Mouse (Mus musculus): Measurements from ENCODE around the gene Scin. TPM values are rescaled to one million over a fixed set of nuclear protein-coding genes. Genes with fewer than 3 reads are reported as not detected.
"Not testable (repeated sequence)": the region's sequence is repeated elsewhere in the genome, so short reads cannot be mapped to it uniquely, and the experiment has no call there.

Scin gene
- total RNA-seq (2014; fragmentation: Nextera tagmentation) (0.30 TPM in 1 of 2 replicates, not detected in the other), total RNA-seq (2017) (not detected in 2 replicates), polyA plus RNA-seq (2012) (not detected in 2 replicates)

DNA sequence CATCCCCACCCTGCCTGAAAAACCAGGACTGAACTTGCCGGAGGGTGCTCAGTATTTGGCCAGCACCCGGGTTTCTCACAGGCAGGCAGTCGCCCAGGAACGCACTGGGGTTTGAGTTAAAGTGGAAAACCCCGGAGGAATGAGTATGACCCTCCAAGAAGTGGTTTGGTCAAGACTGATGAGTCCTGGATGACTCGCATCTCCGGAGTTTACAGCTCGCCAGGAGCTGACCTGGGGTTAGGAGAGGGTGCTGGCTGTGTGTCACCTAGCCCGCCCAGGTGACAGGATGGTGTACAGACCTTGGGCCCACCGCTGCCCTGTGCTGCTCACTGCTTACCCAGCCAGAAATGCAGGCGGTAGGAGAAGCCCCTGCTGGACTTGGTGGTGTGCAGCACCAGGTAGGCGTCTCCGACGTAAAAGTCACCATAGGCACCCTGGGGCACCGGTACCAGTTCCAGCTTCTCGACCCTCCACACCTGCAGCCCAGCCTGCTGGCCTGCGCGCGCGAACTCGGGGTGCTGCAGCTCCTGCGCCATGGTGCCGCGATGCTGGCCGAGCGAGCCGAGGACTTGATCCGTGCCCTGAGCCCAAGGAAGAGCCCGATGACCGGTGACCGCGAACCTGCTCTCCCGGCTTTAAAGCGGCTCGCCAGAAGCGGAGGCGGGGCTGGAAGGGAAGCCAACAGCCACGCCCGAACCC, at the start of gene Scin:
Gene Scin, minus strand, starts transcription at position 656 of the 699 bp plus-strand sequence.
- H3K9me3 ChIP-seq (replicated peaks), result no peaks in the 10 kb centered on the region
- no peaks in the 10 kb centered on the region for H3K4me1 ChIP-seq (ENCODE audit: insufficient read depth, low read depth, low read length)
- H3K27me3 ChIP-seq (ENCODE audit: insufficient read depth, low read length), result no peaks in the 10 kb centered on the region
- H3K36me3 ChIP-seq (replicated peaks), result no peaks in the 10 kb centered on the region
- no peak for DNase-seq (ENCODE audit: low spot score)
- no peak within 1 kb of the TSS for H3K4me3 ChIP-seq (ENCODE audit: low read depth, low read length)
- TF ChIP-seq POLR2AphosphoS5 (IDR thresholded peaks at IDR 0.05; ENCODE audit: insufficient replicate concordance, low read depth, low read length) (no peak), GATA1 (IDR thresholded peaks at IDR 0.05; ENCODE audit: borderline replicate concordance, low read length) (no peak), TAL1 (conservative IDR thresholded peaks at IDR 0.05; ENCODE audit: low read depth, low read length) (no peak), GATA2 (IDR thresholded peaks at IDR 0.05; ENCODE audit: borderline replicate concordance, low read depth, low read length) (no peak), CTCF (IDR thresholded peaks at IDR 0.05; ENCODE audit: low read depth, low read length) (no peak)
- no peak for ATAC-seq (ENCODE audit: extremely low read depth, insufficient number of reproducible peaks, low FRiP score, poor library complexity, severe bottlenecking)

- no peak for ATAC-seq (ENCODE audit: extremely low read depth, insufficient number of reproducible peaks, low FRiP score, poor library complexity, severe bottlenecking)
- DNase-seq (ENCODE audit: low spot score), result peak; percentile 8
- H3K9me3 ChIP-seq (replicated peaks), result no peaks in the 10 kb centered on the region
- peaks cover under 1% of the 10 kb centered on the region; the same call in 1 of the 2 replicates for H3K4me1 ChIP-seq (ENCODE audit: insufficient read depth, low read depth, low read length)
- no peak for TF ChIP-seq TAL1 (conservative IDR thresholded peaks at IDR 0.05; ENCODE audit: low read depth, low read length)
- no peak for TF ChIP-seq POLR2AphosphoS5 (IDR thresholded peaks at IDR 0.05; ENCODE audit: insufficient replicate concordance, low read depth, low read length)
- TF ChIP-seq CTCF (IDR thresholded peaks at IDR 0.05; ENCODE audit: low read depth, low read length), result peak; percentile 46; the same call in 1 of the 2 replicates
- no peak for TF ChIP-seq GATA2 (IDR thresholded peaks at IDR 0.05; ENCODE audit: borderline replicate concordance, low read depth, low read length)
- no peaks in the 10 kb centered on the region for H3K27me3 ChIP-seq (ENCODE audit: insufficient read depth, low read length)
- no peak overlapping the region for H3K4me3 ChIP-seq (ENCODE audit: low read depth, low read length)
- no peaks in the 10 kb centered on the region for H3K36me3 ChIP-seq (replicated peaks)
These were observed 43.1 kb upstream of the Scin start for GRCm38 (mm10) chr12:40177089-40177488.

DNA sequence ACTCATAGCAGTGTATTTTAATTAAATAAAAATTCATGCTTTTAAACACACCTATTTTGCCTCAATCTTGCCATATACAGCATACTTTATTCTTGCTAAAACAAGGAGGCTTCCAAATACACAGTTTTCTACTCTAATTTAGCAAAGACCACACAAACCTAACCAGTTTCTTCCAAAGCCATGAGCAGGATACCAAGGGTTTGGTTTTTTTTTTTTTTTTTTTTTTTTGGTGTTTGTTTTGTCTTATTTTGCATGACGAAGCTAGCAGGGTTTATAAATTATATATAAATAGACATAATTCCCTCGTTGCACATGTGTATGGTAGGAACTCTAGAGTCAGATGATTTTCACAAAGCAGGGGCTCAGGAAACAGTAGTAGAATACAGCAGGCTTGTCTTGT, 42.1 kb upstream of the Scin start:
- no peak for TF ChIP-seq GATA1 (IDR thresholded peaks at IDR 0.05; ENCODE audit: borderline replicate concordance, low read length)
- no peak for TF ChIP-seq GATA2 (IDR thresholded peaks at IDR 0.05; ENCODE audit: borderline replicate concordance, low read depth, low read length)
- no peak for TF ChIP-seq TAL1 (conservative IDR thresholded peaks at IDR 0.05; ENCODE audit: low read depth, low read length)
- Histone ChIP-seq H3K4me3 (ENCODE audit: low read depth, low read length) (no peak overlapping the region), H3K4me1 (ENCODE audit: insufficient read depth, low read depth, low read length) (peaks cover 5% of the 10 kb centered on the region), H3K9me3 (replicated peaks) (no peaks in the 10 kb centered on the region), H3K27me3 (ENCODE audit: insufficient read depth, low read length) (peaks cover 2% of the 10 kb centered on the region; the same call in 1 of the 2 replicates), H3K36me3 (replicated peaks) (no peaks in the 10 kb centered on the region)
- DNase-seq (ENCODE audit: low spot score) (no peak), ATAC-seq (ENCODE audit: extremely low read depth, insufficient number of reproducible peaks, low FRiP score, poor library complexity, severe bottlenecking) (no peak)

- not testable (repeated sequence) for ATAC-seq (ENCODE audit: extremely low read depth, insufficient number of reproducible peaks, low FRiP score, poor library complexity, severe bottlenecking); H3K4me1 ChIP-seq (ENCODE audit: insufficient read depth, low read depth, low read length); H3K9me3 ChIP-seq (replicated peaks); DNase-seq (ENCODE audit: low spot score); H3K4me3 ChIP-seq (ENCODE audit: low read depth, low read length); H3K36me3 ChIP-seq (replicated peaks); H3K27me3 ChIP-seq (ENCODE audit: insufficient read depth, low read length)
These were observed 41.1 kb upstream of the Scin start for GRCm38 (mm10) chr12:40175171-40175570.

GRCm38 (mm10) chr12:40171637-40172036, 37.6 kb upstream of the Scin start:
- Histone ChIP-seq H3K27me3 (ENCODE audit: insufficient read depth, low read length) (peaks cover 2% of the 10 kb centered on the region; the same call in 1 of the 2 replicates), H3K36me3 (replicated peaks) (no peaks in the 10 kb centered on the region), H3K9me3 (replicated peaks) (no peaks in the 10 kb centered on the region), H3K4me3 (ENCODE audit: low read depth, low read length) (no peak overlapping the region), H3K4me1 (ENCODE audit: insufficient read depth, low read depth, low read length) (peaks cover 5% of the 10 kb centered on the region)
- TF ChIP-seq TAL1 (conservative IDR thresholded peaks at IDR 0.05; ENCODE audit: low read depth, low read length) (no peak), CTCF (IDR thresholded peaks at IDR 0.05; ENCODE audit: low read depth, low read length) (no peak), POLR2AphosphoS5 (IDR thresholded peaks at IDR 0.05; ENCODE audit: insufficient replicate concordance, low read depth, low read length) (no peak), GATA1 (IDR thresholded peaks at IDR 0.05; ENCODE audit: borderline replicate concordance, low read length) (no peak), GATA2 (IDR thresholded peaks at IDR 0.05; ENCODE audit: borderline replicate concordance, low read depth, low read length) (no peak)
- ATAC-seq (ENCODE audit: extremely low read depth, insufficient number of reproducible peaks, low FRiP score, poor library complexity, severe bottlenecking), result peak; percentile 30; the same call in 1 of the 2 replicates
- DNase-seq (ENCODE audit: low spot score), result no peak

- Histone ChIP-seq H3K27me3 (ENCODE audit: insufficient read depth, low read length) (peaks cover 2% of the 10 kb centered on the region; the same call in 1 of the 2 replicates), H3K9me3 (replicated peaks) (no peaks in the 10 kb centered on the region), H3K36me3 (replicated peaks) (no peaks in the 10 kb centered on the region), H3K4me3 (ENCODE audit: low read depth, low read length) (no peak overlapping the region), H3K4me1 (ENCODE audit: insufficient read depth, low read depth, low read length) (peaks cover 5% of the 10 kb centered on the region)
- ATAC-seq (ENCODE audit: extremely low read depth, insufficient number of reproducible peaks, low FRiP score, poor library complexity, severe bottlenecking) (no peak), DNase-seq (ENCODE audit: low spot score) (no peak)
- TF ChIP-seq CTCF (IDR thresholded peaks at IDR 0.05; ENCODE audit: low read depth, low read length) (no peak), GATA1 (IDR thresholded peaks at IDR 0.05; ENCODE audit: borderline replicate concordance, low read length) (no peak), POLR2AphosphoS5 (IDR thresholded peaks at IDR 0.05; ENCODE audit: insufficient replicate concordance, low read depth, low read length) (no peak), GATA2 (IDR thresholded peaks at IDR 0.05; ENCODE audit: borderline replicate concordance, low read depth, low read length) (no peak), TAL1 (conservative IDR thresholded peaks at IDR 0.05; ENCODE audit: low read depth, low read length) (no peak)
These were observed 35.6 kb upstream of the Scin start for GRCm38 (mm10) chr12:40169675-40170074.
